Mouse (Mus musculus) left cerebral cortex, adult 2 months (tissue): ENCODE measurements at regions not wholly inside any gene's neighbourhood (a gene's known extent, or its start where the extent isn't known, plus 50 kb on each side); places are given as distances from the start of the nearest gene placed in this dataset.

ENCODE experiments used
- DNase-seq, 2 experiments: peaks; one replicate each; pipeline ENCODE4 v3.0.0; 2021 to 2022; ENCODE audit warnings: low spot score in 2 of 2, mixed read lengths in 1 of 2; ENCODE audit errors: extremely low spot score in 1 of 2
- H3K27ac ChIP-seq: fragments of 200-600 bp; 2 replicates; pipeline ENCODE4 v1.8.1; 2022
- H3K4me3 ChIP-seq: fragments of 200-600 bp; 2 replicates; pipeline ENCODE4 v1.8.1; 2022
- CTCF ChIP-seq: fragments of 200-600 bp; IDR thresholded peaks from 2 replicates; pipeline ENCODE4 v1.8.1; 2022; ENCODE audit warnings: antibody characterized with exemption, mild to moderate bottlenecking, moderate library complexity
- intact Hi-C: fragments of 180-260 bp; cut with DNase I; formaldehyde crosslinking; loops from one replicate; pipeline ENCODE4 v1.15.1; 2025

DNA sequence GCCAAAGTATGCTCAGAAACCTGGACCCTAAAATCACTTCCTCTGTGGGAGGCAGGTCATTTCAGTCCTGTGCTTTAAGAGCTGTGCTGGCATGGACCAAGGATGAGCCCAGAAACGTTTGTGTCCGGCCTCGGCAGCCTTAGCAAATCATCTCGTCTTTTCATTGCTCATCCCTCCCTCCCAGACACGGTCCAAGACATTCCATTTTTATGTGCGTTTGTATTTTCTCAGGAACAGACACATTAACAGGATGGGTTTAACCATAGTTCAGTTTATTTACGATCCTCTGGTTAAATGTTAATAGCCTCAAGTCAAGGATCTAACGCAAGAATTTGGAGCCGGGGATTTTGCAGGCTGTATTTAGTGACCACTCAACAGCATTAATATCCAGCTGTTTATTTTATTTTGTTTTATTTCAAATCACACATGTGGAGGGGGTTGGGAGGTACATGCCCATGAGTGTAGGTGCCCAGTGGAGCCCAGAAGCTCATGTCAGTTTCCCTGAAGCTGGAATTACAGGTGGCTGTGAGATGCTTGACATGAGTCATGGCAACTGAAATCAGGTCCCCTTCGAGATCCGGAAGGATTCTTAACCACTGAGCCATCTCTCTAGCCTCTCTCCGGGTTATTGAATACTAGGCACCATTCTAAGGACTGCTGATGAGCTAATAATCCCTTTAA, 212.1 kb upstream of the Gm5148 start:
- intact Hi-C loops = no loop called here
- Histone ChIP-seq H3K27ac (no peak overlapping the region), H3K4me3 (no peak overlapping the region)
- no peak for DNase-seq
- TF ChIP-seq CTCF = no peak

DNA sequence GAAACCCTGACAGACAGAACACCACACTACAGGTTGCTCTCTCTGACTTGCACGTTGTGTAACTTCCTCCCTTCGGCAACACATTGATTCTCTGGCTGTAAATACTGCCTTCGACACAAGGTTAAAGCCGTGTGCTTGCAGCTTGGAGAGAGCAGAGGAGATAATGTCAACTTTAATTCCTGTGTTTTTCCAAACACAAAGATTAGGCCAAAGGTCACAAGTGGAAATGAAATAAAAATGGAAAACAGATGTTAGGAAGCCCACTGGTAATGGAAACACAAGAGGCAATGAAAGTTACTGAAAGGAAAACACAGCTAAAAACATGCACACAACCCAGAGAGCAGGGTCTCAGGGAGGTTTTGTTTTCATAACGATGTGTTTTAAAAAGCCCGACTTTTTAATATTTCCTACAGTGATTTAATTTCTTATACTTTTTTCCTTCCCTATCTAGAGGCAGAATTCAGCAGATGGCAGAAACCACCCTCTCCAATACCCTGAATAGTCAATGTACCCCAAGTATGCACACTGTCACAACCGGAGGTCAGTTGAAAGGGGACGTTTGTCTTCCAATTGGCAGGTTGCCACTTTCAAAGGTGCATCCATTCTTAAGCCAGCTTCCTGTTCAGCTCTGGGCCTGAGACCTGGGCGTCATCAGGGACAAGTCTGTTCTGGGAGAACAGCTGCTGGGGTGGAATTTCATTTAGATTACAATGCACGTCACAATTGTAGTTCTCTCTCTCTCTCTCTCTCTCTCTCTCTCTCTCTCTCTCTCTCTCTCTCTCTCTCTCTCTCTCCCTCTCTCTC, 210.8 kb upstream of the Gm5148 start:
- intact Hi-C loops = no loop called here
- H3K27ac ChIP-seq = no peak overlapping the region
- no peak for DNase-seq
- TF ChIP-seq CTCF = no peak
- no peak overlapping the region for H3K4me3 ChIP-seq

DNA sequence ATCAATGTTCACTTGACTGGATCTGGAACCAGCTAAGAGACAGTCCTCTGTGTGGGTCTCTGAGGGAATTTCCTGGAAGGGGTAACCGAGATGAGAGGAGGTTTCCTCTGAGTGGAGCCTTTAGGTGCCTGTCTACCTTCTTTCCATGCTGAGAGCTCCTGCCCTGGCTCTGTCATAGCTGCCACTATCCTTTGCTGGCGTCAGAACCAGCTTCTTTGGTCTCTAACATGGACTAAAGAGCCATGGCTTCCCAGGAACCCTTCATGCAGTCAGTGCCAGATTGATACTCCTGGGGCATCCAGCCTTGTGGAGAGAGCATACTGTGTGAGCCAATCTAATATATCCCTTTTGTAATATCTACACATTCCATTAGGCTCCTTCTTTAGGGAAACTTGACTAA, 209.9 kb upstream of the Gm5148 start:
- TF ChIP-seq CTCF = no peak
- Histone ChIP-seq H3K27ac (no peak overlapping the region), H3K4me3 (no peak overlapping the region)
- intact Hi-C loops = no loop called here
- no peak for DNase-seq

DNA sequence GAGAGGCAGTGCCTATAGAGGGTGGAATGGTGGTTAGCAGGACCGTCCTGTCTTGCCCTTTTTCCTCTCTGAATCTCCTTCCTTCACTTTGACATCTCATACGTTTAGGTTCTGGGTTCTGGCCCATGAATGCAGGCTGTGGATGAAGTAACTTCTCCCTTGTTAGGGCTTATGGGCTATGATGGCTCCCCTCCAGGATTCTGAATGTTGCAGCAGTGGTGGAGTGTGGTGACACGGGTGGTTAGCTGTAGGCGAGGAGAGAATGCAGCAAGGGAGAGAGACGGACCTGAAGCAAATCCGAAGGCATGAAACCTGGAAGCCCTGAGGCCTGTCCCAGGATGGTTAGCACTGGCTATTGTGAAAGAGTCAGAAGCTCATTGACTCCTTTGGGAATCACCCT, 204.4 kb upstream of the Gm5148 start:
- no peak overlapping the region for H3K4me3 ChIP-seq
- no peak overlapping the region for H3K27ac ChIP-seq
- intact Hi-C loops = no loop called here
- DNase-seq = no peak
- no peak for TF ChIP-seq CTCF

DNA sequence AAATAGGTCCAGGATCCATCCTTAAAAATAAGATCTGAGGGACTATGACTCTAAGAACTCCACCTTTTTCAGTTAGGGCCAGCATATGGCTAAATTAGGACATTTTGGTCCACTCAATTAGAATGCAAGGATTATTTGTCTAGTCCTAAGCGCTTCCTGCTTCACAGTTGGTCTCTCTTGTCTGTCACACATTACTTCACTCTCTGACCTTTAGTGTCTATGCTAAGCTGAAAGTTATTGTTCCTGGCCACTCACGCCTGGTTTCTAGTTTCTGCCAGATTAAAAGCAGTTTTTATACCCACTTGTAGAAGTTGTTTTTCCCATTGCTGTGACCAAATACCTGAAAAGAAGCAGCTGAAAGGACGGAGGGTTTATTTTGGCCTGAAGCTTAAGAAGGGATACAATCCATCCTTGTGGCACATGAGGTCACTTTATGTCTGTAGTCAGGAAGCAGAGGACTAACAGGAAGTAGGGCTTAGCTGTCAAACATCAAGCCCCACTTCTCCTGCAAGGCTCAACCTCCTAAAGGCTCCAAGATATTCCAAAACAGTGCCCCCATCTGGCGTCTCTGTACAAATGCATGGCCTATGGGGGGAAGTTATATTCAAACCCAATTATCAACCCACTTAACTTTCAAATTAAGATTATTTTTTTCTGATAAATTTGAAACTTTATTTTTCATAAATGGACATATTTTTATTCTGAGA, 195.3 kb upstream of the Gm5148 start:
- no peak for DNase-seq
- TF ChIP-seq CTCF = peak; percentile 43
- Histone ChIP-seq H3K27ac (no peak overlapping the region), H3K4me3 (no peak overlapping the region)
- intact Hi-C loops = no loop called here

DNA sequence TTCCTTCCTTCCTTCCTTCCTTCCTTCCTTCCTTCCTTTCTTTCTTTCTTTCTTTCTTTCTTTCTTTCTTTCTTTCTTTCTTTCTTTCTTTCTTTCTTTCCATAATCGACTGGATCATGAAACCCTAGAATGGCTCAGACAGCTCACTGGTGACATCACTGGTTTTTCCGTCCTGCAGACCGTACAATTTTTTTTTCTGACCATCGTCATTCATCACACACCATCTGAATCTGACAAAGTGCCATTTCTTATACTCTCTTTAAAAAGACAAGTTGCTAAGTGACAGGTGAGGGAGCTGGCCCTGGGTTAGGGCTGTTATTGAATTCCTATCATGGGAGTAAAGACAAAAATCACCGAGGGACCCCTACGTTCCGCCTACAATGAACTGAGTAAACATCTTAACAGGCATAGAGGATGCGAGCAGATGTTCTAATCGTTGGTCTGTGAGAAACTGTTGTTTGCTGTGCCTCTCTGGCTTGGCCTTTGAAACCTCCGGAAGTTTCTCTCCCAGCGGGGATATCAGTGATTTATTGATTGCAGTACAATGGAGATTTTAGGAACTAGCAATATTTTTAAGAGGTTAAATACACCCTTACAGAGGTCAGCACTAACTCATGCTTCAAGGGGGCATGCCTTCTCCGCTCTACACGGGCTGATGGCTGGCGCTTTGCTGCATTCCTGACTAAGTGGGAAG, 192.6 kb upstream of the Gm5148 start:
- no peak overlapping the region for H3K4me3 ChIP-seq
- intact Hi-C loops = no loop called here
- TF ChIP-seq CTCF = no peak
- H3K27ac ChIP-seq = no peak overlapping the region
- no peak for DNase-seq

DNA sequence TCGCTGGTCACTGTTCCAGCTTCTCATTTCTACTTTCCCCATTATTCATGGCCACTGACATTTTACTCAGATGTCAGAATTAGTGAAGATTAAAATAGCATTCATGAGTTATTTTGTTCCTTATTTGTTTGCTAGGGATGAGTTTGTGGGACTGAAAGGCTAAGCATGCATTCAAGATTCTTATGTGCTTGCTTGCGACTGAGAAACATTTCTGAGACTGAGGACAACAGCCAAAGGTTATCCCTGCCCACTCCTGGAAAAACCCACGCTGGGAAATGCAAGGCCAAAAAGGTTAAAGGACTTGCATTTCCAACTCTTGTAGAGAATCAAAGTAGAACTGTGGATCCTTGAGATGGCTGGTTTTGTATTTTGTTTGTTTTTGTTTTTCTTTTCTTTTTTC, 192.0 kb upstream of the Gm5148 start:
- no peak for DNase-seq
- TF ChIP-seq CTCF = no peak
- no peak overlapping the region for H3K27ac ChIP-seq
- H3K4me3 ChIP-seq = no peak overlapping the region
- intact Hi-C loops = no loop called here

DNA sequence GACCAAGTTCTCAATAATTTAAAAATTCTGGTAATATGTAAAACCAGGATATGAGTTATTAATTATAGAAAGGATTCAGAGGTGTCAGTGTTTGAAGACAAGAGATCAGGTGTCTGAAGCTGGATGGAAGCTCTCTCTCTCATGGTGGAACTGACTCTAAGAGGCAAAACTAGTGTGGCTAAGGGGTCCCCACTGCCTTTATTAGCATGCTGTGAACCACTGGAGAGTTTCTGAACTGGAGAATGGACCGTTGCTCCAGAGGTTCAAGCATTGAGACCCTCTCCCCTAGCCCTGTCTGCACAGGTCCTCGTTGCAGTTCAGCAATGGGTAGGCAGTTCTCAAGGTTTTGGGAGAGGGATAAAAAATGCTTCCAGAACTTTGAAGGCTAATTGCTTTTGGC, 191.4 kb upstream of the Gm5148 start:
- Histone ChIP-seq H3K27ac (no peak overlapping the region), H3K4me3 (no peak overlapping the region)
- intact Hi-C loops = no loop called here

DNA sequence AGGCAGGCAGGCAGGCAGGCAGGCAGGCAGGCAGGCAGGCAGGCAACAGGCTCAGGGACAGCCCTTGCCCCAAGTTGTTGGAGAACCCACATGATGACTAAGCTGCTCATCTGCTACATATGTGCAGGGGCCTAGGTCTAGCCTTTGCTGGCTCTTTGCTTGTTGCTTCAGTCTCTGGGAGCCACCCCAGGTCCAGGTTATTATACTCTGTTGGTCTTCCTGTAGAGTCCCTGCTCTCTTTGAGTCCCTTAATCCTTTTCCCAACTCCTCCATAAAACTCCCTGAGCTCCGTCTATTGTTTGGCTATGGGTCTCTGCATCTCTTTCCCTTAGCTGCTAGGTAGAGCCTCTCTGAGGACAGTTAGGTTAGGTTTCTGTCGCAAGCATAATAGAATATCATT, 189.8 kb upstream of the Gm5148 start:
- H3K4me3 ChIP-seq = no peak overlapping the region
- TF ChIP-seq CTCF = no peak
- no peak overlapping the region for H3K27ac ChIP-seq
- intact Hi-C loops = no loop called here
- no peak for DNase-seq

More for the DNA sequence above, 191.4 kb upstream of the Gm5148 start:
- TF ChIP-seq CTCF = no peak
- no peak for DNase-seq

DNA sequence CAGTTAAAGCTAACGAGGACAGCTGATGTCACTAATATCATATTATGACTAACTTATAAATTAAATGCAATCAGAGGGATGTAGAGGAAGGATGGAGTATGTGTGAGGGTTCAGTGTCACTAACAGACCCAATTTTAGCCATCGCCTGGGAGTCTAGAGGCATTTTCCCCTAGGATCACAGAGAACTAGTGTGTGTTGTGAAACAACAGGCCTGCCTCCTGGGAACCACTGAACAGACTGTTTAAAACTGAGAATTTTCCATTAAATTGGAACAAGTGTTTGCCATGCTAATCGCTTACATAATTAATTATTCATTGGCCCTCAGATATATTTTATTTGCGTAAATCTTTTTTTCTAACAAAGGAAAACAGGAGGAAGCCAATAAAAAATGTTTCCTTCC, 185.5 kb upstream of the Gm5148 start:
- DNase-seq = no peak
- Histone ChIP-seq H3K27ac (no peak overlapping the region), H3K4me3 (no peak overlapping the region)
- intact Hi-C loops = no loop called here
- TF ChIP-seq CTCF = no peak

DNA sequence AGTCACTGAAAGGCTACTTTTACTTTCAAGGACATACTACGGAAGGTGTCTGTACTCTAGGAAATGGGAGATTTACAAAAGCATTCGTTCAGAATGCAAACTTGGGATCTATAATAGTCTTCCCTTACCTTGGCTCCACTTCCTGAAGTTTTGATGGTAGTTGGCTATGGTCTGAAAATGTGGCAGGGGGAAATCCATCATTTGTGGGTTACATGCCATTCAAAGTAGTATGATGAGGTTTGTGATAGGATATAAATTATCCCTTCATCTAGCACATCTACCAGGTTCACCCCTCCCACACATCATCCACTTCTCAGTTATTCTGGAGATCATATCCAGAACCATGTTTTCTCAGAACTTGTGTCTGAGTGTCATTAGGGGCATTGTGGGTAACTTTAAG, 184.7 kb upstream of the Gm5148 start:
- intact Hi-C loops = no loop called here
- Histone ChIP-seq H3K27ac (no peak overlapping the region), H3K4me3 (no peak overlapping the region)
- no peak for TF ChIP-seq CTCF
- no peak for DNase-seq

DNA sequence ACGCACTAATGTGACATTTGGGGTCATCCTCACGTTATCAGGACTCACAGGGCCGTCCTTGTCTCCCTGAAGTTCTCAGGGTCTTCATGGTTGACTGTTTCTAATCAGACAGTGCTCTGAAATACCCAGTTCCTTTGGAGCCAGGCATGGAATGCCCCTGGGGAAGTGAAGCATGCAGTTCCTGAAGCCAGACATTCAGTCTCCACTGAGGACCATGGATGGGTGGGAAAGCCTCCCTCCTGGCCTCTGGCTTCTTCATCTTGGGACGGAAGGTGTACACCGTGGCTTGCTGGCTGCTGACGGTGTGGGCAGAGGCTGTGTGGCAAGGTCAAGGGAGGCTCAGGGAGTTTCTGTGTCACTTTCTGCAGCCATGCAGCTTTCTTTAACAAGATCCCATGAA, 184.2 kb upstream of the Gm5148 start:
- no peak for TF ChIP-seq CTCF
- DNase-seq = no peak
- Histone ChIP-seq H3K27ac (no peak overlapping the region), H3K4me3 (no peak overlapping the region)
- intact Hi-C loops = no loop called here
